Mouse (Mus musculus) ES-Bruce4 (cell line): ENCODE measurements around the gene Slc9a3r1.

ENCODE experiments used
- CTCF ChIP-seq: IDR thresholded peaks from one replicate; pipeline ENCODE4 v1.8.1; 2011; ENCODE audit warnings: low read depth, low read length
- EP300 ChIP-seq: IDR thresholded peaks from 2 replicates; pipeline ENCODE4 v1.6.1; 2011; ENCODE audit warnings: low read depth, low read length; ENCODE audit not compliant: insufficient read depth
- POLR2A ChIP-seq: IDR thresholded peaks from one replicate; pipeline ENCODE4 v1.8.1; 2011; ENCODE audit warnings: low read length; ENCODE audit not compliant: insufficient read depth

DNA sequence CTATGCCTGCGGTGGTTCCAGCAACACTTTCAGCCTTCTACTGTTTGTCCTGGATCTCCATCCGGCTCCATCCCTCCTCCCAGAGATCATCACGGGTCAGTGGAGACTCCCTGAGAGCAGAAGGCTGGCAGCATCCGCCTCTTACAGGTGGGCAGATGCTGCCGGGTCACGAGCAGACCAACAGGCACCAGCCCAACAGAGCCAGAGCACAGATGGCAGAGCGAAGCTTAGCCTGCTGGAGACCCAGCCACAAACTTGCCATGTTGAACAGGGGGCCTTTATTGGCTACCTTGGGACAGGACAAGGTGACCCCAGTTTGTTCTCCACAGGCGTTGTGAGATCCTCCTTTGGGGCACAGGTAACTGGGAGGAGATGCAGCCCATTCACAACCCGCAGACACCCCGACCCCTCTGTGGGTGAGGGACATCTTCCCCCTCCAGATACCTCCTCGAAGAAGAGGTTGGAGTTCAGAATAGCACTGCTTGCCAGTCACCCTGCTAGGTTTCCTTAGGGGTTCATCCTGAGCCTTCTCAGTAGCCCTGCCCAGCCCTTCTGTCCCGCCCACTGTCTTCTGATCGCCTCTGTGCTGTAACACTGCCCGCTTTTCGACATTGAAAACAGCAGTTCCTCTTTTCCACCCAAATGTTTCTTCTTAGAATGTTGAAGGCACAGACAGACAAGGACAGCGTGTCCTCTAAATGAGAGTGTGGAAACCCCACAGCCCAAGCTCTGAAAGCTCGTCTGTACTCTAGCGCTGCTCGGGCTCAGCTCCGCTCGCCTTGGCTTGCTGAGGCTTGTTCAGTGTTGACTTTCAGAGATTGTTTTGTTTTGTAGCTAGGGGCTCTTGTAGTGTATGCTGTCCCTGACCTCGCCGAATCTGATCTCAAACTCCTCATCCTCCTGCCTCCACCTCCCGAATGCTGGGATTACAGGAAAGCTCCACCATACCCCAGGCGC lies 45.9 kb downstream of the Slc9a3r1 start:
- TF ChIP-seq CTCF (no peak), EP300 (no peak), POLR2A (no peak)
